Mouse (Mus musculus): ENCODE data around the gene Aebp2.
A peak's percentile ranks its signal among the peaks of the same experiment; 100 is the strongest.
"Not testable (repeated sequence)": the region's sequence is repeated elsewhere in the genome, so short reads cannot be mapped to it uniquely, and the experiment has no call there.

Aebp2 gene

DNA sequence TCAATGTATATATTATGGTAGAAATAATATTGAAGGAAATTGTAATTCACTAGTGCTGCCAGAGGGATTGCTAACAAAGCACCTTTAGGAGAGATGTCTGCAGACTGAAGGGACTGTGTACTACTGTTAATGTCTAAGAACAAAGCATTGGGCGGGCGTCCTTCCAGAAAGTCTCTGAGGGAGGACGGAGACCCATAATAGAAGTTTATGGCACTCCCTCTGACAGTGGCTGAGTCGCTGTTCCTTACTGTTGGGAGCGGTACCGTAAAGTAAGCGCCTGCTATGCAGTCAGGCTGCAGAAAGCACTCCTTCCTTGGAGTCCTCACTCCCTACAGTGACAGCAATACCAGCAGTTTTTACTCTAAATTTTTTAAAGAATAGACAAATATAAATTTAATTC lies 29.5 kb downstream of the Aebp2 start:
- DNase-seq (ENCODE audit: low spot score), result no peak

DNA sequence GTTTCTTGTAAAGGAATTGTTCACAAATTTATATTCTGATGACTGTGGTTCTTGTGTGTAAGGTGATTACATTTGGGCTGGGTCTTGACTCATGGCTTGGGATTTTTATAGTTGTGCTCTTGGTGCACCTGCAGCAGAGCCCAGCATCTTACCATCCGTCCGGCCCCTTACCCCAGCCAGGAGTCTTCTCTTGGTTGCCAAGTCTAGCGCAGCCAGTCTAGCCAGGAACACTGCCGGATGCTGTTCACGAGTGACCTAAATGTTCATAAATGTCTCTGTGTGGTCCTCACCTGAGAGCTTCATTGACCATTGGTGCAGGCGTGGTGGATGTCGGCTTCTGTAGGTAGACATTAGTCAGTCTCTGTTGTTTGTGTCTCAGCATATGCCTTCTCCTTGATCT lies 33.0 kb downstream of the Aebp2 start:
- no peak for DNase-seq (ENCODE audit: low spot score)

- DNase-seq (ENCODE audit: low spot score), result no peak
Measured at GRCm38 (mm10) chr6:140656991-140657390, 34.5 kb downstream of the Aebp2 start.

DNA sequence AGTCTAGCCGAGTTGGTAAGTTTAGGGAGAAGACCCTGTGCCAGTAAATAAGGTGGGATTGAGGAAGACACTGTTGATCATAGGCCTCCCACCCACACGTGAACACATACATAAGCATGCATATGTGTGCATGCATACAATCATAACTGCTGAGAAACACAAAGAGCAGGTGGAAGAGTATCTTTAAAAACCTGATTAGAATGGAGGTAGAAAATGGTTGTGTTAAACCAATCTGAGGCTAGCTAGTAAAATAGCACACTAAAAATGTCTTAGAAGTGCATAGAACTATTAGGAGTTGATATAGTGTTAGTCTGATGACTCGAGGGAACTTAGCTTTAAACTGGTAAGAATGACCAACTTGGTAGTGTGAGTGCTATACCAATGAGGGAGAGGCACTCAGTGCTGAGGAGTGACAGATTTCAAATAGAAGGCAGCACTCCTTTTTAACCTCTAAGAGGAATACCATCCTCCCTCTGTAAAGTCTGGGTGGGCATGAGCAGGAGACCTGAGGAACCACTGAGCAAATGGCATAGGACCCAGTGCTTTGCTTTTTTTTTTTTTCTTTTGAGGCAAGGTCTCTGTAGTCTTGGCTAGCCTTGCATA lies 35.6 kb downstream of the Aebp2 start:
- DNase-seq (ENCODE audit: low spot score), result no peak

GRCm38 (mm10) chr6:140661111-140661510 lies 38.6 kb downstream of the Aebp2 start:
- DNase-seq (ENCODE audit: low spot score), result no peak

GRCm38 (mm10) chr6:140661777-140662176 lies 39.3 kb downstream of the Aebp2 start:
- DNase-seq (ENCODE audit: low spot score), result no peak

DNA sequence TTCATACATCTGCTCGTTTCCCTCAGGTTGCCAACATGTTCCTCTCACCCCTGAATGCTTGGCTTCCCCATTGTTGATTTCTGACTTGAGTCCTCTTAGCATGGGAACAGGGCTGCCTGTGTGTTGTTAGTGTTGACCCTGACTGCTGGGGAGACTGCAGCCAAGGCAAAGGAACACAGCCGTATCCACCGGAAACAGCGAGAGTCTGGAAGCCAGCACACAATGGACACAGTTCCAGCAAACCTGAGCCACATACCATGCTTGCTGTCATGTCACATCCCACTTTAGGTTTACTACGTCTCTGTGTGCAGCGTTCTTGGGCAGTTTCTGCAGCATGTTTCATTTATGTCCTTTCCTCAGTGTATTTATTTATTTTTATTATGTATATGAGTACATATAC lies 39.8 kb downstream of the Aebp2 start:
- no peak for DNase-seq (ENCODE audit: low spot score)

DNA sequence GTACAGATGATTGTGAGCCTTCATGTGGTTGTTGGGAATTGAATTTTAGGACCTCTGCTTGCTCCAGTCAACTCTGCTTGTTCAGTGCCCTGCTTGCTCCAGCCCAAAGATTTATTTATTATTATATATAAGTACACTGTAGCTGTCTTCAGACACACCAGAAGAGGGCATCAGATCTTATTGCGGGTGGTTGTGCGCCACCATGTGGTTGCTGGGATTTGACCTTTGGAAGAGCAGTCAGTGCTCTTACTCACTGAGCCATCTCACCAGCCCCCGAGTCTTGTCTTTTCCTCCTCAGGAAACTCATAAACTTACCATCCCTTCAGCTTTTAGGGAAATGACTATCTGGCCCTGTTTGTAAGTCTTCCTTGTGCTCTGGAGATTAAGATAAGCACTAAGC lies 40.2 kb downstream of the Aebp2 start:
- DNase-seq (ENCODE audit: low spot score), result not testable (repeated sequence)

DNA sequence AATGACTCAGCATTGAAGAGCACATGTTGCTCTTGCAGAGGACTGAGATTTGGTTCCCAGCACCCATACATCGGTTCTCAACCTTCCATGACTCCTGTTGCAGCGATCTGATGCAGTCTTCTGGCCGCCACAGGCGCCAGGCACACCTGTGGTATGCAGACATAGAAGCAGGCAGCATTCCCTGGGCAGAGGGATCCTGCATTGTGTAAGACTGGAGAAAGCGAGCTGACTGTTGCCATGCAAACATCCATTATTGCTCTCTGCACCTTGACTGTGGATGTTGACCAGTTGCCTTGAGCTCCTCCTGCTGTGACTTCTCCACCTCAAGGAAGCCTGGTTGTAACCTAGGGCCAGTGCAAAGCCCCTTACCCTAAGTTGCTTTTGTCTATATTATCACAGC lies 42.1 kb downstream of the Aebp2 start:
- no peak for DNase-seq (ENCODE audit: low spot score)

DNA sequence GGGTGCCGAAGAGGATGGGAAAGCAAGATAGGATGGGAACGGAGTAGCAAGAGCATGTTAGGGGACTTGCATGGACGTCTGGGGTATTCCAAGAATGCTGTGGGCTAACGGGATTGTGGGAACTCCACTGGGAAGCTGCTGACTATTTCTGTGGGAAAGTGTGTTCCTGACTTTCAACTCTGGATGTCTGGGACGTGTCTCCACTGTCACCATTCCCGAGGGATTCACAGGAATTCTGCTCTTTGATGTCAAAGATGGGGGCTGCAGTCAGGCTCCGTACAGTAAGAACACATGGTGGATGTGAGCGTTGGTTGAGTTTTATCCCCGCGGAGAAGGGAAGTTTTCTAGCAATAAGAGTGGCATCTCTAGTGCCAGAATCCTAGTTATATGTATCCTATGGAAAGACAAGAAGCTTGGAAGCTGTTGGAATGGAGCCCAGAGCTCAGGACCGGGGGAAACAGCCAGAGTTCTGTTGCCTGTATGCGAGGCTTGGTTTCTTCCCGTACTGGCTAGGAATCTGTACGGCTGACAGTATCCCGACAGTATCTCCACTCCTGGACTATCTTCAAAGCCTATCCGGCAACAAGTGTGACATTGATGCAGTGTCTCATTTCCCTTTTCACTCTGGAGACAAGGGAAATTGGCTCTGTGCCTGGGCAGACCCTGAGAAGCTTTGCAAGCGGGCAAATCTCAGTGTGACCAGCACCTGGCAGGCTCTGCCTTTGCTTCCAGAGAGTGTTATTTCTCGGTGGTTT lies 44.2 kb downstream of the Aebp2 start:
- peak; percentile 31 for DNase-seq (ENCODE audit: low spot score)

DNA sequence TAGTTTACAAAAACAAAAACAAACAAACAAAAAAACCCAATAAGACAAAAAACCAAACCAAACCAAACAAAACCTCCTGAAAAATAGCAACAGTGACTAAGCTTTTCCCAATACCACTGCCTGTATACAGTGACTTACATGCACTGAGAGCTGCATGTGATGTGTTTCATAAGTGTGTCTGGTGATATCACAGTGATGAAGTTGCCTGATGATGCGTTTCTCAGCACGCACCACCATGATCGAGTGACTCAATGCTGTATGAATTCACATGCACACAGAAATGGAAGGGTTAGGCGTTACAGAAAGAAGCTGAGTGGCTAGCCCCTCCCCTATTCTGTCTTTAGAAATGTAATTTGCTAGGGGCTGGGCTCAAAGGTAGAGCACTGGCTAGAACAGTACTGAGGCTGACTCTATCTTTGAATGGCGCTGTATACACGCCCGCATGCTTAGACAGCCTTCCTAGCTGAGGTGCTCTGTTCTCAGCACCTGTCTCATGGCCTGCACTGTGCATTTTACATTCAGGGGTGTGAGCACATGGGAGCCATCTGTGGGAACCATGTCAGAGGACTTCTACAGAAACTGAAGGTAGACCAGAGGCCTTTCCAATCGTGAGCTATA lies 44.9 kb downstream of the Aebp2 start:
- no peak for DNase-seq (ENCODE audit: low spot score)

- no peak for DNase-seq (ENCODE audit: low spot score)
Measured at GRCm38 (mm10) chr6:140674414-140674813, 52.0 kb downstream of the Aebp2 start.

DNA sequence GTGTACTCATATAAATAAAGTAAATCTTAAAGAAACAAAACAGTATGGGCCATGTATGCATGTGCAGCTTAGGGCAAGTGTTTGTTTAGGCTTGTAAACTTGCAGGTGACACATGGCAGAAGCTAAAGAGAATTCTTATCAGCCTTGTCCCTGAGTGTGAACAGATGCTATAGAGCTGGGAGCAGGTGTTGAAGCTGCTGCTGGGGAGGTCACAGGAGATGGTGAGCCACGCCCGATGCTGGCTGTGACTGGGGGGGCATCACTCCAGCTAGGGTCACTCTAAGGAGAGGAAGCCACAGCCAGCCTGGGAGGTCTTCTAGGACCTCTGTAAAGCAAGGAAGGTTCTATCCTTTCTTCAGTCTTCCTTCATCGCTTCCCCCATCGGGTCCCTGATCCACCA lies 53.6 kb downstream of the Aebp2 start:
- DNase-seq (ENCODE audit: low spot score), result no peak

GRCm38 (mm10) chr6:140677041-140677440 lies 54.6 kb downstream of the Aebp2 start:
- no peak for DNase-seq (ENCODE audit: low spot score)

DNA sequence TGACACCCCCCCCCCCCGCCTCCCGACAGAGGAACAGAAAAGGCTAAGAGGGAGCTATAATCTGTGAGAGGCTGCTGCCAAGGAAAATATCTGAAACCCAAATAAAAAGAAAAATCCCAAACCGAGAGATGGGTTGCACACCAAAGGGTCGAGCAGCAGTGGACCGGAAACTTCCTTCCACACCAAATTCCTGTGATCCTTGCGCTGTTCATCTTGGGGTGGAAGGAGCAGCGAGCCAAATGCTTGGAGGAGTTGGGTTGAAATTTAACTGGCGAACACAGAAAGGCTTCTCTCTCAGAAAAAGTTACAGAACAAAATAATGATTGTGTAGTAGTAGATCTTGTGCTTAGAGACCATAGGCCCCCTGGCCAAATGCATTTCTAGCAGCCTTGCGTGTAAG lies 55.5 kb downstream of the Aebp2 start:
- DNase-seq (ENCODE audit: low spot score), result no peak

GRCm38 (mm10) chr6:140678658-140679271 lies 56.3 kb downstream of the Aebp2 start:
- peak; percentile 92 for DNase-seq (ENCODE audit: low spot score)

- DNase-seq (ENCODE audit: low spot score), result no peak
Measured at GRCm38 (mm10) chr6:140680713-140681112, 58.2 kb downstream of the Aebp2 start.

DNA sequence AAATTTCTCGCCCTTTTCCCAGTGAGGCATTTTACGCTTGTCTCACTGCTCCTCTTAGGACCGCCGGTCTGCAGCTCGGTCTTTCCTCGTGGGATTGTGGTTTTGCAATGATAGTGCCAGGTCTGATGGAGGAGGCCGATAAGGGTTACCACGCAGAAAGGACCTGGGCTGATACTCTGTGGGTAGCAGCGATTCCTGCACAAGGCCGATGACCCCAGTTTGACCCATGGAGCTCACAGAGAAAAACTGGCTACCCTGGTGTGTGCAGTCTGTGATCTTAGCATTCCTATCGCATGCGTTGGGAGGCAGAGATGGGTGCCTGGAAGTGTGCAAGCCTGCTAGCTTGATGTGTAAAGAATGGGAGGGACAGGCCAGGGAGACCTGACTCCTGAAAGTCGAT lies 60.4 kb downstream of the Aebp2 start:
- peak; percentile 41 for DNase-seq (ENCODE audit: low spot score)

DNA sequence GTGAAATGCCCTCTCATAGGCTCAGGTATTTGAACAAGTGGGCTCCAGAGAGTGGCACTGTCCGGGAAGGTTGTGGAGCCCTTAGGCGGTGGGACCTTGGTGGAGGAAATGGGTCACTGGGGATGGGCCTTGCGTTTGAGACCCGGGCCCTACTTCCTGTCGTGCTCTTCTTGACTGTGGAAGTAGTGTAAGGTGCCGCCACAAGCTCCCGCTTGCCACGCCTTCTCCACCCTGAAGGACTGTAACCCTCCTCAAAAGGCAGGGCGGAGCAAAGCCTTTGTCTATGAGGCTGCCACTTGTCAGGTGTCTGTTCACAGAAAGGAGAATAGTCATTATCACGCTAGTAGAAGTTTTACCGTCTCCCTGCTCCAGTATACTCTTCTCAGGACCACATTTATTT lies 61.9 kb downstream of the Aebp2 start:
- DNase-seq (ENCODE audit: low spot score), result no peak

- no peak for DNase-seq (ENCODE audit: low spot score)
Measured at GRCm38 (mm10) chr6:140689617-140690404, 67.3 kb downstream of the Aebp2 start.

- DNase-seq (ENCODE audit: low spot score), result no peak
Measured at GRCm38 (mm10) chr6:140692160-140692559, 69.7 kb downstream of the Aebp2 start.

- DNase-seq (ENCODE audit: low spot score), result no peak
Measured at GRCm38 (mm10) chr6:140696192-140696879, 73.9 kb downstream of the Aebp2 start.

All from embryo, embryonic 10 days (tissue).